Mouse (Mus musculus): ENCODE measurements at regions not wholly inside any gene's neighbourhood (a gene's known extent, or its start where the extent isn't known, plus 50 kb on each side); places are given as distances from the start of the nearest gene placed in this dataset.

DNA sequence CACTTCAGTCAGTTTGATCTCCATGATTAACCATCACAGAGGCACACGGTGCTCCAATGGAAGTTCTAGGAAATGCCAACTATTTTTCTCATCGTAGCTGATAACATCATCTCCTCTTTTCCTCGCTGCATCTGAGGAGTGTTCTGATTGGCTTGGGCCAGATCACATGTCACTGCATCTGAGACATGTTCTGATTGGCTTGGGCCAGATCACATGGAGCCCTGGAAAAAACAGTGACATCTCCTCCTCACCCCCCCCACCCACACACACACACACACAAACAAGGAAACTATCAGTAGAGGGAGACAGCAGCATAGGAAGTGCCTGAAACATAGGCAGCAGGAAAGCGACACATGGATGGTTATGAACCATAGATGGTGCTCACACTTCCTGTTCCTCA is 239.0 kb upstream of the 4930583I09Rik start:
- TF ChIP-seq POLR2A (IDR thresholded peaks at IDR 0.05; ENCODE audit: extremely low read depth, insufficient read depth, low read length) = no peak
- no peak for TF ChIP-seq CTCF (IDR thresholded peaks at IDR 0.05; ENCODE audit: low read depth, low read length)
